Mouse (Mus musculus): ENCODE results near the gene Tenm4. TPM values are rescaled to one million over a fixed set of nuclear protein-coding genes. Genes with fewer than 3 reads are reported as not detected.
"Not testable (repeated sequence)": the region's sequence is repeated elsewhere in the genome, so short reads cannot be mapped to it uniquely, and the experiment has no call there.

Gene Tenm4
- polyA plus RNA-seq, 1 experiment from 2014 or later: 38.0 TPM

DNA sequence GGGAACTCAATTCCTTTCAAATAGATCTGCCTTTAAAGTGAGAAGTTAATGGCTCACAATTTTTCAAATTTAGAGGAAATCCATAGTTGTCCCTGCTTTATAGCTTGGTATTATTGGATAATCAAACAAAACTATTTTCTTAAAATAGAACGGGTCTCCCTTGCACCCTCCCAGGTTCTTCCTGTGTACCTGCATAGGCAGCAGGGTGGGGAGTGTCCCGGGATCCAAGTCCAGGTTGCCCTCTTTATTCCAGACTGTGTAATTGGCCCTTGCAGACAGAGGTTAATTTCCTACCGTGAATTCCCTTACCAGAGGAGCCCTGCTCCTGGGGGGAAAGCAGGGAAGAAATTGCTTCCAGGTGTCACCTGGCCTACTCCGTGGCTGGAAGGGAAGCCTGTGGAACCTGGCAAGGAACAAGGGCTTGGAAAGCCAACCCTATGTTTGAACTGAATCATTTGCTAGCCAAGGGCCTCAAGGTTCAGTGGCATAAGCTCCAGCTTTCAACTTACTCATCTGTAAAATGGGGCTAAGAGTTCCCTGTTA, 449.0 kb downstream of the Tenm4 start:
- no peaks in the 10 kb centered on the region for H3K9me3 ChIP-seq (ENCODE audit: control insufficient read depth, low read length)
- H3K27ac ChIP-seq (replicated peaks; ENCODE audit: low read depth, low read length): no peak overlapping the region
- no peaks in the 10 kb centered on the region for H3K36me3 ChIP-seq (ENCODE audit: control insufficient read depth, insufficient read depth, low read length)
- WGBS: 93% methylated on average over 4 of the region's 4 CpGs
- H3K4me1 ChIP-seq (ENCODE audit: control insufficient read depth, insufficient read depth, low read length): no peaks in the 10 kb centered on the region
- no peaks in the 10 kb centered on the region for H3K27me3 ChIP-seq (ENCODE audit: control insufficient read depth, insufficient read depth, low read length)
- no peak overlapping the region for H3K9ac ChIP-seq (replicated peaks; ENCODE audit: low read length)
- no peak overlapping the region for H3K4me3 ChIP-seq (replicated peaks; ENCODE audit: low read depth, low read length)
- DNase-seq (no peak), ATAC-seq (ENCODE audit: low FRiP score, low TSS enrichment) (no peak)
- H3K4me2 ChIP-seq (ENCODE audit: low read length): no peak overlapping the region

DNA sequence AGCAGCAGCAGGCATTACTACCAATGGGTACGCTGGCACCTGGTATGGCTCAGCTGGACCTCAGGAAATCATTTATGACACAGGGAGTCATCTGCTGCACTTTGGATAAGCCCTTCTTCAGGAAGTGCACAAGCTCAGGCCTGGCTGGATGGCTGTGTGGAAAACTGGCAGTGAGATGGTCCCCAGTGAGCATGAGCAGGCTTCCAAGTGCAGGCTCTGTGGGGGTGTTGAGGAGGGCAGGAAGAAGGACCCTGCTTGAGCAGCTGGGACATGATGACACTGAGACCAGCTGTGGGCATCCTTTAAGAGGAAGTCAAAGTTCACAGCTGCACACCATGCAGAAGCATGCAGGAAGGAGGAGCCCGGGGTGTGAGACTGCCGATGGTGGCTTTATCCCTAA, 455.3 kb downstream of the Tenm4 start:
- Histone ChIP-seq H3K9me3 (ENCODE audit: control insufficient read depth, low read length) (no peaks in the 10 kb centered on the region), H3K4me2 (ENCODE audit: low read length) (no peak overlapping the region), H3K27me3 (ENCODE audit: control insufficient read depth, insufficient read depth, low read length) (no peaks in the 10 kb centered on the region), H3K9ac (replicated peaks; ENCODE audit: low read length) (no peak overlapping the region), H3K36me3 (ENCODE audit: control insufficient read depth, insufficient read depth, low read length) (no peaks in the 10 kb centered on the region), H3K4me1 (ENCODE audit: control insufficient read depth, insufficient read depth, low read length) (no peaks in the 10 kb centered on the region), H3K4me3 (replicated peaks; ENCODE audit: low read depth, low read length) (no peak overlapping the region), H3K27ac (replicated peaks; ENCODE audit: low read depth, low read length) (no peak overlapping the region)
- ATAC-seq (ENCODE audit: low FRiP score, low TSS enrichment): no peak
- WGBS: 81% methylated on average over 3 of the region's 3 CpGs
- no peak for DNase-seq

DNA sequence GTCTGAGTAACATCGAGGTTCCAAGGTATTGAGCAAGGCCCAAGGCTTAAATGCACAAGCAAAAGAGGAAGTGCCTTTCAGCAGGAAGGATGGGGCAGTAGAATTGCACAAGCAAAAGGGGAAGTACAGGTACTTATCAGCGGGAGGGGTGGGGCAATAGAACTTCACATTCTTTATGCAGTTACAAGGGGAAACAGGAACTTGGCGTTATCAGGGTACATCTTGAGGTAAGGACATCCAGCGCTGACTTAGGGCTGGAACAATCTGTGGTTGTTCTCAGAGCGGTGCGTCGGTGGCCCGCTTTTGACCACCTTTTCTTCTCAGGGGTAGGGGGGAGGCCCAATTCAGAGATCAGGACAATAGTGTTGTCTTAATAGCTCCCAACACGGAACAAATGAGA, 459.5 kb downstream of the Tenm4 start:
- 96% methylated on average over 9 of the region's 9 CpGs for WGBS

GRCm38 (mm10) chr7:96633008-96633407, 462.0 kb downstream of the Tenm4 start:
- DNase-seq: no peak
- no peaks in the 10 kb centered on the region for H3K4me1 ChIP-seq (ENCODE audit: control insufficient read depth, insufficient read depth, low read length)
- H3K27ac ChIP-seq (replicated peaks; ENCODE audit: low read depth, low read length): no peak overlapping the region

More for the DNA sequence above, 459.5 kb downstream of the Tenm4 start:
- not testable (repeated sequence) for H3K27ac ChIP-seq (replicated peaks; ENCODE audit: low read depth, low read length); H3K36me3 ChIP-seq (ENCODE audit: control insufficient read depth, insufficient read depth, low read length); H3K27me3 ChIP-seq (ENCODE audit: control insufficient read depth, insufficient read depth, low read length); H3K9ac ChIP-seq (replicated peaks; ENCODE audit: low read length); DNase-seq; H3K4me2 ChIP-seq (ENCODE audit: low read length); H3K9me3 ChIP-seq (ENCODE audit: control insufficient read depth, low read length); ATAC-seq (ENCODE audit: low FRiP score, low TSS enrichment); H3K4me1 ChIP-seq (ENCODE audit: control insufficient read depth, insufficient read depth, low read length); H3K4me3 ChIP-seq (replicated peaks; ENCODE audit: low read depth, low read length)

DNA sequence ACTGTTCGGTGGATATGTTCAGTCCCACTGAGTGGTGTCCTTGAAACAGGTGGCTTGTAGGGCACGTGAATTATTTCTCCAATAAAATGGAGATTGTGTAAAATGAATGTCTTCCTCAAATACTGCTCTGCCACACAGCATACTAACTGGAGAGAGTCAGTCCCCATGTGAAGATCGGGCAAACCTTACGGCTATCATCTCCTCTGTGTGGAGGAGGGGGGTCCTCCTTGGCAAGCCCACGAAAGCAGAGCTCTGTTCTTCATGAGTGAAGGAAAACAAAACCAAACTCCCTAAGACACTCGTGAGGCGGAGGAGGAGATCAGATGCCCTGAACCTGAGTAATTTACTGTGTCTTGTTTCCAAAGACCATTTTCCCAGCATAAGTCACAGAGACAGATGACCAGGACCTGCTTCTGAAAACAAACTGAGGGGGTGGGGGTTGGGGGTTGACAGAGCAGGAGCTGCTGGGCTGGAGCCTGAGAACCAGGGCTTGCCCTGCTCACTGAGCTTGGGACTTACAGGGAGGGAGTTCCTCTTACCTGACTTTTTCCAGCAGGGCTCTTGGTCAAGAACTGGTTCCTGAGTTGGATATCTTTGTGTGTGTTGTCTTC, 464.9 kb downstream of the Tenm4 start:
- DNase-seq (no peak), ATAC-seq (ENCODE audit: low FRiP score, low TSS enrichment) (no peak)
- Histone ChIP-seq H3K9ac (replicated peaks; ENCODE audit: low read length) (no peak overlapping the region), H3K36me3 (ENCODE audit: control insufficient read depth, insufficient read depth, low read length) (no peaks in the 10 kb centered on the region), H3K4me3 (replicated peaks; ENCODE audit: low read depth, low read length) (no peak overlapping the region), H3K9me3 (ENCODE audit: control insufficient read depth, low read length) (no peaks in the 10 kb centered on the region), H3K4me1 (ENCODE audit: control insufficient read depth, insufficient read depth, low read length) (no peaks in the 10 kb centered on the region), H3K4me2 (ENCODE audit: low read length) (no peak overlapping the region), H3K27me3 (ENCODE audit: control insufficient read depth, insufficient read depth, low read length) (no peaks in the 10 kb centered on the region), H3K27ac (replicated peaks; ENCODE audit: low read depth, low read length) (no peak overlapping the region)
- 54% methylated on average over 7 of the region's 7 CpGs for WGBS

More at GRCm38 (mm10) chr7:96633008-96633407, 462.0 kb downstream of the Tenm4 start:
- no peaks in the 10 kb centered on the region for H3K36me3 ChIP-seq (ENCODE audit: control insufficient read depth, insufficient read depth, low read length)
- H3K27me3 ChIP-seq (ENCODE audit: control insufficient read depth, insufficient read depth, low read length): no peaks in the 10 kb centered on the region
- H3K9me3 ChIP-seq (ENCODE audit: control insufficient read depth, low read length): no peaks in the 10 kb centered on the region
- no peak for ATAC-seq (ENCODE audit: low FRiP score, low TSS enrichment)
- no peak overlapping the region for H3K9ac ChIP-seq (replicated peaks; ENCODE audit: low read length)
- no peak overlapping the region for H3K4me3 ChIP-seq (replicated peaks; ENCODE audit: low read depth, low read length)
- WGBS: 85% methylated on average over 1 of the region's 1 CpGs
- no peak overlapping the region for H3K4me2 ChIP-seq (ENCODE audit: low read length)

DNA sequence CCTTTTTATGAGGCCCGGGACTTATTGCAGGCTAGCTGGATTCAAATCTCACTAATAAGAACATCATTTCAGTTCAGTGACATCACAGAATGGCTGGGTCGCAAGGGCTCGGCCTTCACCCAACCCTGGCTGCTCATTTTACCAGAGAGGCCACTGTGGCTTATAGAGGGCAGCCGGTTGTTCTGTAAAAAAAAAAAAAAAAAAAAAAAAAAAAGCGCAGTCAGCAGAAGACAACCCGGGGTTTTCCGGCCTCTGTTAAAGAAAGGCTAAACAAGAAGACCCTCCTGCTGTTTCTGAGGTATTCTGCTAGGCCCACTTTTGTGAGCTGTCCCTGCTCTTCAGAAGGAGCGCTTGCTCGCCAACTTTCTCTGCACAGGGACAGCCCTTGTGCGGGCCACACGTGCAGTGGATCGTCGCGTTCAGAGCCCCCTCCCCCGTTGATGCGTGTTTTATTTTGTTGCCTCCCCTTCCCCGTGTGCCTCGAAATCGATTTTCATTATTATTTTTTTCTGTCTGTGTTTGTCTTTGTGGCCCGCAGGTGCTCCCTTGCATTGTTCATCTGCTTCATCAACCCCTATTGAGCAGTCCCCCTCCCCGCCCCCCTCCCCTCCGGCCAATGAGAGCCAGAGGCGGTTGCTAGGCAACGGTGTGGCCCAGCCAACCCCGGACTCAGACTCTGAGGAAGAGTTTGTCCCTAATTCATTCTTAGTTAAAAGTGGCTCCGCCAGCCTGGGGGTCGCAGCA, 472.6 kb downstream of the Tenm4 start:
- no peaks in the 10 kb centered on the region for H3K9me3 ChIP-seq (ENCODE audit: control insufficient read depth, low read length)
- no peaks in the 10 kb centered on the region for H3K36me3 ChIP-seq (ENCODE audit: control insufficient read depth, insufficient read depth, low read length)
- H3K27me3 ChIP-seq (ENCODE audit: control insufficient read depth, insufficient read depth, low read length): peaks cover 12% of the 10 kb centered on the region; the same call in 1 of the 2 replicates
- 2% methylated on average over 27 of the region's 27 CpGs for WGBS
- H3K4me2 ChIP-seq (ENCODE audit: low read length): peak overlapping the region; percentile 67
- ATAC-seq (ENCODE audit: low FRiP score, low TSS enrichment): peak; percentile 92
- peak overlapping the region; percentile 46; the same call in 1 of the 2 replicates for H3K9ac ChIP-seq (replicated peaks; ENCODE audit: low read length)
- peak overlapping the region; percentile 37 for H3K4me3 ChIP-seq (replicated peaks; ENCODE audit: low read depth, low read length)
- H3K4me1 ChIP-seq (ENCODE audit: control insufficient read depth, insufficient read depth, low read length): peaks cover 27% of the 10 kb centered on the region
- peak; percentile 93 for DNase-seq
- no peak overlapping the region; the same call in 1 of the 2 replicates for H3K27ac ChIP-seq (replicated peaks; ENCODE audit: low read depth, low read length)

- ATAC-seq (ENCODE audit: low FRiP score, low TSS enrichment) (0 out of 2 replicates have a peak, but pooled peaks have one; percentile 47), DNase-seq (no peak)
- Histone ChIP-seq H3K9ac (replicated peaks; ENCODE audit: low read length) (no peak overlapping the region), H3K4me3 (replicated peaks; ENCODE audit: low read depth, low read length) (peak overlapping the region; percentile 37), H3K4me1 (ENCODE audit: control insufficient read depth, insufficient read depth, low read length) (peaks cover 27% of the 10 kb centered on the region), H3K4me2 (ENCODE audit: low read length) (peak overlapping the region; percentile 67), H3K27me3 (ENCODE audit: control insufficient read depth, insufficient read depth, low read length) (peaks cover 12% of the 10 kb centered on the region; the same call in 1 of the 2 replicates), H3K9me3 (ENCODE audit: control insufficient read depth, low read length) (no peaks in the 10 kb centered on the region), H3K27ac (replicated peaks; ENCODE audit: low read depth, low read length) (no peak overlapping the region), H3K36me3 (ENCODE audit: control insufficient read depth, insufficient read depth, low read length) (no peaks in the 10 kb centered on the region)
- WGBS: under 1% methylated on average over 7 of the region's 7 CpGs
Observed at GRCm38 (mm10) chr7:96644205-96644531, 473.1 kb downstream of the Tenm4 start.

DNA sequence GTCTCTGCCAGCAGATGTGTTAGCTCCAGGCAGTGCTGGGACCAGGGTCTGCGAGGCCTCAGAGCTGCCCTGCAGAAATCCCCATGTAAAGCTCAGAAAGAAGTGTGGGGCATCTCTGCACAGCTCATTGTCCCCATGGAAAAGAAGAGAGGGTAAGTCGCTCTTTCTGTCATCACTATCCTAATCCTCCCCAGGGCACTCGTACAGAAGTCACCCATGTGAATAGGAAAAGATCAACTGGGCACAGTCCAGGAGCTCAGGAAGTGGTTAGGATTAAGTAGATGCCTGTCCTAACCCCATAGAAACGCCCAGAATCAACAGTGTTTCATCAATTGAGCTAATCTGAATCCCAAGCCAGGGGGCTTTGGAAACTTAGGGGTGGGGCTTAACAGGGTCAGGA, 476.6 kb downstream of the Tenm4 start:
- ATAC-seq (ENCODE audit: low FRiP score, low TSS enrichment) (no peak), DNase-seq (no peak)
- Histone ChIP-seq H3K36me3 (ENCODE audit: control insufficient read depth, insufficient read depth, low read length) (no peaks in the 10 kb centered on the region), H3K27me3 (ENCODE audit: control insufficient read depth, insufficient read depth, low read length) (peaks cover 12% of the 10 kb centered on the region; the same call in 1 of the 2 replicates), H3K4me1 (ENCODE audit: control insufficient read depth, insufficient read depth, low read length) (peaks cover 55% of the 10 kb centered on the region), H3K9me3 (ENCODE audit: control insufficient read depth, low read length) (no peaks in the 10 kb centered on the region), H3K4me2 (ENCODE audit: low read length) (no peak overlapping the region), H3K9ac (replicated peaks; ENCODE audit: low read length) (no peak overlapping the region), H3K4me3 (replicated peaks; ENCODE audit: low read depth, low read length) (no peak overlapping the region), H3K27ac (replicated peaks; ENCODE audit: low read depth, low read length) (no peak overlapping the region)
- WGBS: 3% methylated on average over 4 of the region's 4 CpGs
